Mouse (Mus musculus) MEL (cell line): ENCODE measurements around the gene Tomm40.

Experiments
- BHLHE40 ChIP-seq: IDR thresholded peaks from 2 replicates; pipeline ENCODE4 v1.6.1; 2012; ENCODE audit warnings: low read depth, mild to moderate bottlenecking, inconsistent platforms, low read length, improper control_type of control experiment, borderline replicate concordance
- CTCF ChIP-seq, 3 experiments: IDR thresholded peaks in 2 of 3; conservative IDR thresholded peaks in 1 of 3; 2 replicates each; pipeline ENCODE4 v1.5.1; 2011 to 2012; ENCODE audit warnings: low read length in 3 of 3, low read depth in 2 of 3, mild to moderate bottlenecking in 2 of 3, improper control_type of control experiment in 1 of 3, inconsistent platforms in 1 of 3, mixed read lengths in 1 of 3, moderate library complexity in 1 of 3; ENCODE audit not compliant: control insufficient read depth in 1 of 3, insufficient read depth in 1 of 3, poor library complexity in 1 of 3, severe bottlenecking in 1 of 3
- E2F4 ChIP-seq: IDR thresholded peaks from 2 replicates; pipeline ENCODE4 v1.6.1; 2011; ENCODE audit warnings: low read depth, low read length, improper control_type of control experiment, borderline replicate concordance
- HCFC1 ChIP-seq: IDR thresholded peaks from 2 replicates; pipeline ENCODE4 v1.6.1; 2012; ENCODE audit warnings: low read depth, mild to moderate bottlenecking, inconsistent platforms, low read length, improper control_type of control experiment, moderate library complexity
- MEF2A ChIP-seq: IDR thresholded peaks from 2 replicates; pipeline ENCODE4 v1.6.1; 2014; ENCODE audit warnings: low read depth, mild to moderate bottlenecking, inconsistent platforms, low read length, improper control_type of control experiment; ENCODE audit not compliant: poor library complexity, insufficient replicate concordance, severe bottlenecking; ENCODE audit errors: extremely low read depth
- MXI1 ChIP-seq: IDR thresholded peaks from 2 replicates; pipeline ENCODE4 v1.6.1; 2011; ENCODE audit warnings: mild to moderate bottlenecking, low read depth, low read length, improper control_type of control experiment
- MYC ChIP-seq: IDR thresholded peaks from 2 replicates; pipeline ENCODE4 v1.6.1; 2011; ENCODE audit warnings: low read depth, mild to moderate bottlenecking, low read length, improper control_type of control experiment, moderate library complexity
- NRF1 ChIP-seq: IDR thresholded peaks from 2 replicates; pipeline ENCODE4 v1.6.1; 2014; ENCODE audit warnings: low read depth, mild to moderate bottlenecking, inconsistent platforms, low read length, improper control_type of control experiment, moderate library complexity; ENCODE audit not compliant: poor library complexity, insufficient read depth, severe bottlenecking
- POLR2A ChIP-seq, 2 experiments: IDR thresholded peaks; 2 replicates each; pipeline ENCODE4 v1.6.1; 2011 to 2012; ENCODE audit warnings: low read length in 2 of 2, mild to moderate bottlenecking in 2 of 2, control low read depth in 1 of 2, improper control_type of control experiment in 1 of 2, low read depth in 1 of 2, moderate library complexity in 1 of 2; ENCODE audit not compliant: control insufficient read depth in 1 of 2, insufficient read depth in 1 of 2, poor library complexity in 1 of 2
- POLR2AphosphoS2 ChIP-seq: IDR thresholded peaks from 2 replicates; pipeline ENCODE4 v1.6.1; 2011; ENCODE audit warnings: low read length, improper control_type of control experiment
- RAD21 ChIP-seq: IDR thresholded peaks from 2 replicates; pipeline ENCODE4 v1.6.1; 2011; ENCODE audit warnings: mild to moderate bottlenecking, low read depth, low read length, improper control_type of control experiment
- RCOR1 ChIP-seq: IDR thresholded peaks from 2 replicates; pipeline ENCODE4 v1.6.1; 2012; ENCODE audit warnings: low read depth, mild to moderate bottlenecking, inconsistent platforms, low read length, improper control_type of control experiment
- UBTF ChIP-seq: IDR thresholded peaks from 2 replicates; pipeline ENCODE4 v1.6.1; 2012; ENCODE audit warnings: low read depth, mild to moderate bottlenecking, inconsistent platforms, low read length, improper control_type of control experiment, moderate library complexity, borderline replicate concordance; ENCODE audit not compliant: insufficient read depth

DNA sequence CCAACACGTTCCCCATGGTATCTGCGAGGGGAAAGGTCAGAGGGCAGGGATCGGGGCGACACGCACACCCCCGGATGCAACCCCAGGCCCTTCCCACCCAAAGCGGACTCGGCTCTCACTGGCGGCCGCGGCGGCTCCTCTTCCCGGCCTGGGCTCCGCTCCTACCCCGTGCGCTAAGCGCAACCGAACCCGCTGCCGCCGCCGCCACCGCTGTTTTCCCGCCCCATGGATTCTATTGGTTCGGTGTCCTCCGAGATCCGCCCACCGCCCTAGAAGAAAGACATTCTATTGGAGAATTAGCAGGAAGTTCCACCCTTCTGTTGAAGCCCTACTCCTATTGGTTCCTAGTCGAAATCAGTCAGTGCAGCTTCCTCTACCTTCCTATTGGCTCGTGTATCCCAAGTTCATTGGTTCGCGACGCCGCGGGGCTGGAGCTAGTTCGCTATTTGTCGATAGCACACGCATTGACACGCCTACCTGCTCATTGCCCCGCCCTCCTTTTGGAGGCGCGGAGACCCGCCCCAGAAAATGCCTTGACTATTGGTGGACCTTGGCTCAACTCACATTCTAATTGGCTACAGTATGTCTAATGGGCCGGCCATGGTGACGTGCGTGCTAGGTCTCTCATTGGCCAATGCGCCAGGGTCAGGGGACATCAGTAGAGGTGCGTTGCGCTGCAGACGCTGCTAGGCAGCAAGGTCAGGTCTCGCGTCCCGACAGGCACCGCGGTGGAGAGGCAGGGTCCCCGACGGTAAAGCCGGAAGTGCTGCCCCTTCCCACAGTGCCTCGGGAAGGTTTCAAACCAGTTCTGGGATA, at the start of gene Tomm40:
- TF ChIP-seq POLR2AphosphoS2 (no peak; the same call in 1 of the 2 replicates), BHLHE40 (no peak), NRF1 (0 out of 2 replicates have a peak, but pooled peaks have one; percentile 44), CTCF (IDR thresholded peaks at IDR 0.05 in 2 of 3, conservative IDR thresholded peaks at IDR 0.05 in 1 of 3; ENCODE audit: control insufficient read depth in 1 of 3, insufficient read depth in 1 of 3, low read depth in 2 of 3, low read length in 3 of 3, poor library complexity in 1 of 3, severe bottlenecking in 1 of 3) (no peak), UBTF (no peak), MEF2A (no peak), POLR2A (IDR thresholded peaks at IDR 0.05; ENCODE audit: control insufficient read depth in 1 of 2, insufficient read depth in 1 of 2, low read depth in 1 of 2, low read length in 2 of 2, poor library complexity in 1 of 2) (peak; percentile 55 to 65; a peak in 3 of 4 replicates), MYC (no peak), E2F4 (no peak), MXI1 (peak; percentile 79), RCOR1 (no peak), HCFC1 (peak; percentile 86), RAD21 (no peak)
